Mouse (Mus musculus): Measurements from ENCODE around the gene Fcer2a. TPM values are rescaled to one million over a fixed set of nuclear protein-coding genes. Genes with fewer than 3 reads are reported as not detected.

Gene Fcer2a
- total RNA-seq (2012; rRNA removed) = 0.16 and 0.18 TPM in 2 replicates

DNA sequence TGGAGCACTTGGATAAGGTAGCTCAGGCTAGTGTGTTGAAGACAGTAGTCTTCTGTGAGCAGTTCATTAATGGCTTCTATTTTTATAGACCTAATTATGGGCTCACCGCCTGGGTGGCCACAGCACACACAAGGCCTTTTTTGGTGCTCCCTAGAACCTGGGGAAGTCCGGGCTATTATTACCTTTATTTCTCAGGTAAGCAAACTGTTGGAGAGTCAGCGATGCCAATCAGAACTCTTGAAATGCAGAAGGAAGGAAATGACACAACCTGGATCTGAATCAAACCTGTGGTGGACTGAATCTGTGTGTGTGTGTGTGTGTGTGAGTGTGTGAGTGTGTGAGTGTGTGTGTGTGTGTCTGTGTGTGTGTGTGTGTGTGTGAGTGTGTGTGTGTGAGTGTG, at the start of gene Fcer2a:
Fcer2a (minus strand) TSS at position 55 of the 400 bp plus-strand sequence.
- H3K27ac ChIP-seq (ENCODE audit: insufficient read depth, low read depth, low read length, poor library complexity, severe bottlenecking) = no peak within 1 kb of the TSS
- in situ Hi-C loops (cut with MboI; ENCODE audit: low sequenced_read_pairs in 2 of 2, unreplicated experiment in 2 of 2) = no loop called here
- no peak for DNase-seq (ENCODE audit: low read depth, low spot score)

GRCm38 (mm10) chr8:3736947-3737346, 43.0 kb upstream of the Fcer2a start:
- Histone ChIP-seq H3K4me3 (ENCODE audit: insufficient read depth in 1 of 2, low read depth in 1 of 2, low read length in 2 of 2, poor library complexity in 1 of 2, severe bottlenecking in 1 of 2) (no peak overlapping the region), H3K4me1 (ENCODE audit: control insufficient read depth in 2 of 2, insufficient read depth in 2 of 2, low read length in 2 of 2, poor library complexity in 1 of 2) (no peaks in the 10 kb centered on the region), H3K27ac (ENCODE audit: insufficient read depth, low read depth, low read length, poor library complexity, severe bottlenecking) (no peak overlapping the region), H3K9me3 (ENCODE audit: control insufficient read depth, insufficient read depth, low read depth, low read length) (0 out of 2 replicates have a peak, but pooled peaks cover 1% of the 10 kb centered on the region), H3K9ac (ENCODE audit: insufficient read depth, low read depth, low read length, poor library complexity, severe bottlenecking) (no peak overlapping the region), H3K36me3 (ENCODE audit: control insufficient read depth, insufficient read depth, low read length, poor library complexity, severe bottlenecking) (no peaks in the 10 kb centered on the region)
- in situ Hi-C loops (cut with MboI; ENCODE audit: low sequenced_read_pairs in 2 of 2, unreplicated experiment in 2 of 2) = no loop called here
- no peak for DNase-seq (ENCODE audit: low read depth, low spot score)
- no peak for TF ChIP-seq HCFC1 (IDR thresholded peaks at IDR 0.05; ENCODE audit: borderline replicate concordance, insufficient read depth, low read length)
- TF ChIP-seq CHD2 (IDR thresholded peaks at IDR 0.05; ENCODE audit: low read depth, low read length) = no peak
- no peak for TF ChIP-seq ZC3H11A (IDR thresholded peaks at IDR 0.05; ENCODE audit: borderline replicate concordance, low read depth, low read length)
- no peak for TF ChIP-seq MAFK (IDR thresholded peaks at IDR 0.05; ENCODE audit: insufficient read depth, low read depth, low read length)
- no peak for TF ChIP-seq ZNF384 (IDR thresholded peaks at IDR 0.05; ENCODE audit: low read depth, low read length)

More for the DNA sequence above, at the start of gene Fcer2a:
- Histone ChIP-seq H3K9ac (ENCODE audit: insufficient read depth, low read depth, low read length, poor library complexity, severe bottlenecking) (no peak within 1 kb of the TSS), H3K9me3 (ENCODE audit: control insufficient read depth, insufficient read depth, low read depth, low read length) (peaks cover 11% of the 10 kb centered on the region), H3K4me1 (ENCODE audit: control insufficient read depth in 2 of 2, insufficient read depth in 2 of 2, low read length in 2 of 2, poor library complexity in 1 of 2) (no peaks in the 10 kb centered on the region), H3K4me3 (ENCODE audit: insufficient read depth in 1 of 2, low read depth in 1 of 2, low read length in 2 of 2, poor library complexity in 1 of 2, severe bottlenecking in 1 of 2) (no peak within 1 kb of the TSS), H3K36me3 (ENCODE audit: control insufficient read depth, insufficient read depth, low read length, poor library complexity, severe bottlenecking) (no peaks in the 10 kb centered on the region)
- TF ChIP-seq ZNF384 (IDR thresholded peaks at IDR 0.05; ENCODE audit: low read depth, low read length) (no peak), MAFK (IDR thresholded peaks at IDR 0.05; ENCODE audit: insufficient read depth, low read depth, low read length) (no peak), CHD2 (IDR thresholded peaks at IDR 0.05; ENCODE audit: low read depth, low read length) (no peak), HCFC1 (IDR thresholded peaks at IDR 0.05; ENCODE audit: borderline replicate concordance, insufficient read depth, low read length) (no peak), ZC3H11A (IDR thresholded peaks at IDR 0.05; ENCODE audit: borderline replicate concordance, low read depth, low read length) (no peak)

- in situ Hi-C loops (cut with MboI; ENCODE audit: low sequenced_read_pairs in 2 of 2, unreplicated experiment in 2 of 2) = no loop called here
- Histone ChIP-seq H3K4me1 (ENCODE audit: control insufficient read depth in 2 of 2, insufficient read depth in 2 of 2, low read length in 2 of 2, poor library complexity in 1 of 2) (no peaks in the 10 kb centered on the region), H3K27ac (ENCODE audit: insufficient read depth, low read depth, low read length, poor library complexity, severe bottlenecking) (no peak overlapping the region), H3K4me3 (ENCODE audit: insufficient read depth in 1 of 2, low read depth in 1 of 2, low read length in 2 of 2, poor library complexity in 1 of 2, severe bottlenecking in 1 of 2) (no peak overlapping the region), H3K36me3 (ENCODE audit: control insufficient read depth, insufficient read depth, low read length, poor library complexity, severe bottlenecking) (no peaks in the 10 kb centered on the region), H3K9ac (ENCODE audit: insufficient read depth, low read depth, low read length, poor library complexity, severe bottlenecking) (no peak overlapping the region), H3K9me3 (ENCODE audit: control insufficient read depth, insufficient read depth, low read depth, low read length) (no peaks in the 10 kb centered on the region)
- TF ChIP-seq ZC3H11A (IDR thresholded peaks at IDR 0.05; ENCODE audit: borderline replicate concordance, low read depth, low read length) (no peak), HCFC1 (IDR thresholded peaks at IDR 0.05; ENCODE audit: borderline replicate concordance, insufficient read depth, low read length) (no peak), MAFK (IDR thresholded peaks at IDR 0.05; ENCODE audit: insufficient read depth, low read depth, low read length) (no peak), CHD2 (IDR thresholded peaks at IDR 0.05; ENCODE audit: low read depth, low read length) (no peak), ZNF384 (IDR thresholded peaks at IDR 0.05; ENCODE audit: low read depth, low read length) (no peak)
- no peak for DNase-seq (ENCODE audit: low read depth, low spot score)
These were observed 41.6 kb upstream of the Fcer2a start for GRCm38 (mm10) chr8:3735599-3735998.

- Histone ChIP-seq H3K4me1 (ENCODE audit: control insufficient read depth in 2 of 2, insufficient read depth in 2 of 2, low read length in 2 of 2, poor library complexity in 1 of 2) (no peaks in the 10 kb centered on the region), H3K9ac (ENCODE audit: insufficient read depth, low read depth, low read length, poor library complexity, severe bottlenecking) (no peak overlapping the region), H3K27ac (ENCODE audit: insufficient read depth, low read depth, low read length, poor library complexity, severe bottlenecking) (no peak overlapping the region), H3K9me3 (ENCODE audit: control insufficient read depth, insufficient read depth, low read depth, low read length) (no peaks in the 10 kb centered on the region), H3K4me3 (ENCODE audit: insufficient read depth in 1 of 2, low read depth in 1 of 2, low read length in 2 of 2, poor library complexity in 1 of 2, severe bottlenecking in 1 of 2) (no peak overlapping the region), H3K36me3 (ENCODE audit: control insufficient read depth, insufficient read depth, low read length, poor library complexity, severe bottlenecking) (no peaks in the 10 kb centered on the region)
- DNase-seq (ENCODE audit: low read depth, low spot score) = no peak
- no peak for TF ChIP-seq ZC3H11A (IDR thresholded peaks at IDR 0.05; ENCODE audit: borderline replicate concordance, low read depth, low read length)
- TF ChIP-seq HCFC1 (IDR thresholded peaks at IDR 0.05; ENCODE audit: borderline replicate concordance, insufficient read depth, low read length) = no peak
- no peak for TF ChIP-seq CHD2 (IDR thresholded peaks at IDR 0.05; ENCODE audit: low read depth, low read length)
- TF ChIP-seq ZNF384 (IDR thresholded peaks at IDR 0.05; ENCODE audit: low read depth, low read length) = no peak
- TF ChIP-seq MAFK (IDR thresholded peaks at IDR 0.05; ENCODE audit: insufficient read depth, low read depth, low read length) = no peak
- in situ Hi-C loops (cut with MboI; ENCODE audit: low sequenced_read_pairs in 2 of 2, unreplicated experiment in 2 of 2) = no loop called here
These were observed 40.1 kb upstream of the Fcer2a start for GRCm38 (mm10) chr8:3734084-3734483.

DNA sequence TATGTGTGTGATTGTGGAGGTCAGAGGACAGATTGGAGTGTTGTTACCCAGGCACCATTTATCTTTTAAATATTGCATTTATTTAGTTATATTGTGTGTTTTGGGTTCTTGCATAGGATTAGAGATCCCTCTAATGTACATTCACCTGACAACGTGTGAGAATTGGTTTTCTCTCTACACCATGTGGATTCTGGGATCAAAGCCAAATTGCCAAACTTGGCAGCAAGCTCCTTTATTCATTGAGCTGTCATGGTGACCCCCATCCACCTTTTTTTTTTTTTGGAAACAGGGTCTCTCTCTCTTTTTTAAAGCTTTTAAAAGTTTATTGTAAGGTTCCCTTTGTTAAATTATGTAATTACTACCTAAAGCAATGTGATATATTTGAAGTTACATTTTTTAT, 27.1 kb upstream of the Fcer2a start:
- Histone ChIP-seq H3K4me1 (ENCODE audit: control insufficient read depth in 2 of 2, insufficient read depth in 2 of 2, low read length in 2 of 2, poor library complexity in 1 of 2) (no peaks in the 10 kb centered on the region), H3K9ac (ENCODE audit: insufficient read depth, low read depth, low read length, poor library complexity, severe bottlenecking) (no peak overlapping the region), H3K36me3 (ENCODE audit: control insufficient read depth, insufficient read depth, low read length, poor library complexity, severe bottlenecking) (no peaks in the 10 kb centered on the region), H3K27ac (ENCODE audit: insufficient read depth, low read depth, low read length, poor library complexity, severe bottlenecking) (no peak overlapping the region), H3K9me3 (ENCODE audit: control insufficient read depth, insufficient read depth, low read depth, low read length) (no peaks in the 10 kb centered on the region), H3K4me3 (ENCODE audit: insufficient read depth in 1 of 2, low read depth in 1 of 2, low read length in 2 of 2, poor library complexity in 1 of 2, severe bottlenecking in 1 of 2) (no peak overlapping the region)
- no peak for DNase-seq (ENCODE audit: low read depth, low spot score)
- TF ChIP-seq CHD2 (IDR thresholded peaks at IDR 0.05; ENCODE audit: low read depth, low read length) = no peak
- no peak for TF ChIP-seq ZC3H11A (IDR thresholded peaks at IDR 0.05; ENCODE audit: borderline replicate concordance, low read depth, low read length)
- no peak for TF ChIP-seq MAFK (IDR thresholded peaks at IDR 0.05; ENCODE audit: insufficient read depth, low read depth, low read length)
- no peak for TF ChIP-seq HCFC1 (IDR thresholded peaks at IDR 0.05; ENCODE audit: borderline replicate concordance, insufficient read depth, low read length)
- TF ChIP-seq ZNF384 (IDR thresholded peaks at IDR 0.05; ENCODE audit: low read depth, low read length) = no peak
- in situ Hi-C loops (cut with MboI; ENCODE audit: low sequenced_read_pairs in 2 of 2, unreplicated experiment in 2 of 2) = no loop called here

Measured in ES-E14 (cell line).